Mouse (Mus musculus) gastrocnemius, adult 8-10 months (tissue): ENCODE data around the gene Rbfox2. TPM values are rescaled to one million over a fixed set of nuclear protein-coding genes. Genes with fewer than 3 reads are reported as not detected.
A peak's percentile ranks its signal among the peaks of the same experiment; 100 is the strongest.

Experiments used
- DNase-seq, 2 experiments: peaks; one replicate each; pipeline ENCODE4 v3.0.0; 2022; ENCODE audit warnings: low spot score in 2 of 2
- total RNA-seq, 4 experiments: library from RNA; stranded (reverse); gene quantifications; 2 replicates each; pipeline ENCODE4 v1.2.4; 2022

Gene Rbfox2
- total RNA-seq, 4 experiments from 2014 or later = 40.8 to 56.7 (median 46.9) TPM

- DNase-seq = no peak
These were observed 103.9 kb downstream of the Rbfox2 start for GRCm38 (mm10) chr15:77202881-77203254.

GRCm38 (mm10) chr15:77202223-77202622 is 104.6 kb downstream of the Rbfox2 start:
- DNase-seq = peak in 1 of 2 experiments; percentile 52

- peak in 1 of 2 experiments; percentile 73 for DNase-seq
These were observed 110.0 kb downstream of the Rbfox2 start for GRCm38 (mm10) chr15:77196827-77197226.

GRCm38 (mm10) chr15:77196001-77196400 is 110.8 kb downstream of the Rbfox2 start:
- DNase-seq = no peak

- DNase-seq = no peak
These were observed 114.5 kb downstream of the Rbfox2 start for GRCm38 (mm10) chr15:77192154-77192935.

GRCm38 (mm10) chr15:77186096-77186495 is 120.7 kb downstream of the Rbfox2 start:
- DNase-seq = no peak

GRCm38 (mm10) chr15:77185614-77186013 is 121.2 kb downstream of the Rbfox2 start:
- DNase-seq = no peak

GRCm38 (mm10) chr15:77182800-77183199 is 124.0 kb downstream of the Rbfox2 start:
- no peak for DNase-seq

- no peak for DNase-seq
These were observed 132.8 kb downstream of the Rbfox2 start for GRCm38 (mm10) chr15:77174018-77174417.

GRCm38 (mm10) chr15:77172414-77172813 is 134.4 kb downstream of the Rbfox2 start:
- no peak for DNase-seq

- DNase-seq = no peak
These were observed 138.0 kb downstream of the Rbfox2 start for GRCm38 (mm10) chr15:77168781-77169180.

GRCm38 (mm10) chr15:77166225-77166732 is 140.5 kb downstream of the Rbfox2 start:
- no peak for DNase-seq

- DNase-seq = peak in 1 of 2 experiments; percentile 49
These were observed 143.5 kb downstream of the Rbfox2 start for GRCm38 (mm10) chr15:77163336-77163735.

GRCm38 (mm10) chr15:77162931-77163330 is 143.9 kb downstream of the Rbfox2 start:
- peak in 1 of 2 experiments; percentile 46 for DNase-seq

GRCm38 (mm10) chr15:77161382-77161781 is 145.4 kb downstream of the Rbfox2 start:
- no peak for DNase-seq

GRCm38 (mm10) chr15:77160848-77161247 is 146.0 kb downstream of the Rbfox2 start:
- no peak for DNase-seq

- DNase-seq = peak; percentile 47 to 62
These were observed 150.3 kb downstream of the Rbfox2 start for GRCm38 (mm10) chr15:77156525-77156924.

- DNase-seq = no peak
These were observed 152.5 kb downstream of the Rbfox2 start for GRCm38 (mm10) chr15:77154248-77154785.

- peak; percentile 58 to 65 for DNase-seq
These were observed 153.2 kb downstream of the Rbfox2 start for GRCm38 (mm10) chr15:77153625-77154024.

- DNase-seq = no peak
These were observed 153.7 kb downstream of the Rbfox2 start for GRCm38 (mm10) chr15:77153088-77153546.

GRCm38 (mm10) chr15:77152336-77153087 is 154.3 kb downstream of the Rbfox2 start:
- DNase-seq = no peak

- no peak for DNase-seq
These were observed 155.0 kb downstream of the Rbfox2 start for GRCm38 (mm10) chr15:77151816-77152215.
